Mouse (Mus musculus) small intestine, adult 2 months (tissue): ENCODE measurements around the gene Nup133. TPM values are rescaled to one million over a fixed set of nuclear protein-coding genes. Genes with fewer than 3 reads are reported as not detected.

Experiments
- H3K27ac ChIP-seq: fragments of 200-500 bp; 2 replicates; pipeline ENCODE4 v1.5.1; 2012; ENCODE audit warnings: low read depth, low read length, control low read depth, inconsistent platforms; ENCODE audit not compliant: insufficient read depth
- H3K27me3 ChIP-seq: fragments of 200-500 bp; 2 replicates; pipeline ENCODE4 v1.6.1; 2012; ENCODE audit warnings: mild to moderate bottlenecking, moderate library complexity, low read length, inconsistent platforms; ENCODE audit not compliant: control insufficient read depth, insufficient read depth
- H3K36me3 ChIP-seq: fragments of 200-500 bp; 2 replicates; pipeline ENCODE4 v1.6.1; 2012; ENCODE audit warnings: mild to moderate bottlenecking, low read length, control low read depth, inconsistent platforms; ENCODE audit not compliant: control insufficient read depth, insufficient read depth
- H3K4me1 ChIP-seq: fragments of 200-500 bp; 2 replicates; pipeline ENCODE4 v1.6.1; 2012; ENCODE audit warnings: low read length, inconsistent platforms, mixed read lengths; ENCODE audit not compliant: control insufficient read depth, insufficient read depth, insufficient read length
- H3K4me3 ChIP-seq: fragments of 200-500 bp; 2 replicates; pipeline ENCODE4 v1.5.1; 2012; ENCODE audit warnings: low read depth, mild to moderate bottlenecking, control low read depth, inconsistent platforms, low read length, moderate library complexity
- CTCF ChIP-seq: fragments of 200-500 bp; IDR thresholded peaks from 2 replicates; pipeline ENCODE4 v1.5.1; 2012; ENCODE audit warnings: low read depth, mild to moderate bottlenecking, control low read depth, inconsistent platforms, low read length, moderate library complexity, mixed read lengths; ENCODE audit not compliant: insufficient replicate concordance, insufficient read length; ENCODE audit errors: extremely low read depth
- POLR2A ChIP-seq: fragments of 200-500 bp; IDR thresholded peaks from 2 replicates; pipeline ENCODE4 v1.6.1; 2012; ENCODE audit warnings: low read depth, mild to moderate bottlenecking, control low read depth, inconsistent platforms, low read length, moderate library complexity
- WGBS: fragments of 180-500 bp; shearing (Covaris S2); methylation state at CpG from one replicate; pipeline ENCODE4 v1.1.7; 2018; 5-methylcytosine and 5-hydroxymethylcytosine counted together
- polyA plus RNA-seq: library from polyadenylated mRNA; depleted of rRNA; stranded (reverse); fragments of >200 nt; gene quantifications from 2 replicates; pipeline ENCODE4 v1.2.3, GENCODE M21; 2012

Gene Nup133
- polyA plus RNA-seq, 1 experiment, result 4.3 TPM

- H3K27me3 ChIP-seq, result peaks cover 24% of the 10 kb centered on the region
- H3K4me1 ChIP-seq, result peaks cover 9% of the 10 kb centered on the region
- no peak overlapping the region for H3K4me3 ChIP-seq
- WGBS, result 72% methylated on average over 2 of the region's 2 CpGs
- H3K27ac ChIP-seq, result no peak overlapping the region
- no peaks in the 10 kb centered on the region for H3K36me3 ChIP-seq
- no peak for TF ChIP-seq CTCF
- TF ChIP-seq POLR2A, result no peak
These were observed 61.1 kb downstream of the Nup133 start for GRCm38 (mm10) chr8:123887956-123888355.

- Histone ChIP-seq H3K27ac (no peak overlapping the region), H3K4me3 (no peak overlapping the region), H3K27me3 (peaks cover 16% of the 10 kb centered on the region), H3K36me3 (no peaks in the 10 kb centered on the region), H3K4me1 (peaks cover 5% of the 10 kb centered on the region)
- 88% methylated on average over 4 of the region's 4 CpGs for WGBS
- TF ChIP-seq CTCF (no peak), POLR2A (no peak)
These were observed 61.9 kb downstream of the Nup133 start for GRCm38 (mm10) chr8:123887163-123887562.

GRCm38 (mm10) chr8:123884721-123885565 is 64.1 kb downstream of the Nup133 start:
- H3K36me3 ChIP-seq, result no peaks in the 10 kb centered on the region
- WGBS, result 10% methylated on average over 14 of the region's 14 CpGs
- H3K4me1 ChIP-seq, result no peaks in the 10 kb centered on the region
- no peak overlapping the region for H3K4me3 ChIP-seq
- TF ChIP-seq CTCF (no peak), POLR2A (no peak)
- H3K27me3 ChIP-seq, result 0 out of 2 replicates have a peak, but pooled peaks cover 7% of the 10 kb centered on the region
- H3K27ac ChIP-seq, result no peak overlapping the region

DNA sequence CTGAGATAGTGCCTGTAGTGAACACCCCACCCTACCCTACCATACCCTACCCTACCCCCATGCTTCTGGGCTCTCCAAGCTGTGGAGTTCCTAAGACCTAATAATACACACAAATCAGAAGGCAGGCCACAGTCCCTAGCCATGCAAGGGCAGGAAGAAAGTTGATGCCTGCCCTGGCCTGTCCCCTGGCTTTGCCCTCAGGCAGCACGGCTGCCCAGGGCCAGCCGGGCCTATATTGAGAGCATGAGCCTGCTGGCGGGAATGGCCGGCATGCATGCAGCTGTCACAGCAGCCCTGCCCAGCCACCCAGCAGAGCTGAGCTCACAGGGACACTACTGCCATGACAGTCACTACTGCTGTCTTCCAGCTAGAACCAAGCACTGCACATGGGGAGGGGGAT is 66.0 kb downstream of the Nup133 start:
- 69% methylated on average over 4 of the region's 4 CpGs for WGBS
- H3K4me3 ChIP-seq, result no peak overlapping the region
- TF ChIP-seq CTCF, result no peak
- no peak for TF ChIP-seq POLR2A

DNA sequence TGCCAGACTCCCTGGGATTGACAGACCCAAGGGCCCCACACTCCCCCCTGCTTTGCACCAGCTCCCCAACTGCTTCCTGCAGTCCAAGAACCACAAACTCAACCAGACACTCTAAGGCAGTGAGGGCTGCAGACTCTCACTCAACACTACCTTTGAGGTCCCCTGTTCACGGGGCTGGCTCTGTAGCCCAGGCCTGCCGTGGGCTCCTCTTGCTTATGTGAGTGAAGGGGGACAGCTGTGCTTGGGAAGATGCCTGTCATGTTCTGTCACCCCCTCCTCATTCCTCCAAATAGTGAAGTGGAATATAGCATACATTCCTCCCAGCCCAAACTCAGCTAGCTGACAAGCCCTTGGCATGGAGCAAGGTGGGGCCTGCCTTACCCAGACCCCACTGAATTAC is 66.7 kb downstream of the Nup133 start:
- no peaks in the 10 kb centered on the region for H3K36me3 ChIP-seq
- WGBS, result 71% methylated on average over 2 of the region's 2 CpGs
- H3K27me3 ChIP-seq, result 0 out of 2 replicates have a peak, but pooled peaks cover 7% of the 10 kb centered on the region
- H3K4me1 ChIP-seq, result no peaks in the 10 kb centered on the region
- no peak for TF ChIP-seq CTCF
- no peak for TF ChIP-seq POLR2A
- H3K4me3 ChIP-seq, result no peak overlapping the region
- no peak overlapping the region for H3K27ac ChIP-seq

More for the DNA sequence above, 66.0 kb downstream of the Nup133 start:
- 0 out of 2 replicates have a peak, but pooled peaks cover 7% of the 10 kb centered on the region for H3K27me3 ChIP-seq
- H3K4me1 ChIP-seq, result no peaks in the 10 kb centered on the region
- no peaks in the 10 kb centered on the region for H3K36me3 ChIP-seq
- H3K27ac ChIP-seq, result no peak overlapping the region

- 24% methylated on average over 4 of the region's 4 CpGs for WGBS
- TF ChIP-seq CTCF, result 0 out of 2 replicates have a peak, but pooled peaks have one; percentile 17
- TF ChIP-seq POLR2A, result no peak
- H3K4me3 ChIP-seq, result no peak overlapping the region
- no peaks in the 10 kb centered on the region for H3K36me3 ChIP-seq
- no peaks in the 10 kb centered on the region for H3K4me1 ChIP-seq
- H3K27me3 ChIP-seq, result 0 out of 2 replicates have a peak, but pooled peaks cover 7% of the 10 kb centered on the region
- no peak overlapping the region for H3K27ac ChIP-seq
These were observed 68.2 kb downstream of the Nup133 start for GRCm38 (mm10) chr8:123880821-123881350.

GRCm38 (mm10) chr8:123880271-123880670 is 68.8 kb downstream of the Nup133 start:
- Histone ChIP-seq H3K27ac (no peak overlapping the region), H3K36me3 (no peaks in the 10 kb centered on the region), H3K4me3 (no peak overlapping the region), H3K27me3 (0 out of 2 replicates have a peak, but pooled peaks cover 7% of the 10 kb centered on the region), H3K4me1 (no peaks in the 10 kb centered on the region)
- 64% methylated on average over 10 of the region's 10 CpGs for WGBS
- TF ChIP-seq CTCF (no peak), POLR2A (no peak)
